Mouse (Mus musculus): ENCODE data around the gene Dqx1.

Gene Dqx1

GRCm38 (mm10) chr6:83070311-83071219, 12.9 kb downstream of the Dqx1 start:
- DNase-seq (ENCODE audit: low spot score) = no peak

DNA sequence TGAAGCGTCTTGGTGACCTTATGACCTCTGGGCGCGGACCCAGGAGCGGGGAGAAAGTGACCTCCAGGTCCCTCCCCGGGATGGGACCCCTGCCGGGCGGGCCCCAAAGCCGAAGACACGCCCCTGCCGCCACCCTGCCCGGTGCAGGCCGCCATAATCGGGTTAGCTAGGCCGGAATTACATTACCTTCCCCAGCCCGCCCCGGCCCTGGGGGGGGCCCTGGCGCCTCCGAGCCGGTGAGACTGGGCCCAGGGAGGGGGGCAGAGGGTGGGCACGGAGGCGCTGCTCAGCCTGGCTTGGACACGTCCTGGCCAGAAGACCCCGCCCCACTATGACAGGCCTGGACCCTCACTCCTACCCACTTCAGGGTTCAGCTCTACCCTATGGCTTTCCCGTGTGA, 13.6 kb downstream of the Dqx1 start:
- no peak for DNase-seq (ENCODE audit: low spot score)

DNA sequence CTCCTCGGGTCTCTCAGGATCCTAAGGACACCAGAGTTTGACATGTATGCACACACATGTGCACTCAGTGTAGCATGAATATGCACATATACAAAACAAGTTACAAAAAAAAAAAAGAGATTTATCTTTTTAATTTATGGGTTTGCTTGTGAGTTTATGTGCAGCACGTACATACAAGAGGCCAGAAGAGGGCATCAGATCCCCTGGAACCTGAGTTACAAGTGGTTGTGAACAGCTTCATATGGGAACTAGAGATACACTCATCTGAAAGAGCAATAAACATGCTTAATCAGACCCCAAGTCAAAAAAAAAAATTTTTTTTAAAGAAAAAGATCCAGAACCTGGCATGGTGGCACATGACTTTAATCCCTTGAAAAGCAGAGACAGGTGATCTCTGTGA, 17.3 kb downstream of the Dqx1 start:
- no peak for DNase-seq (ENCODE audit: low spot score)

GRCm38 (mm10) chr6:83077630-83078323, 20.1 kb downstream of the Dqx1 start, which contains the start of gene Pcgf1:
Gene Pcgf1, plus strand, starts transcription at chr6:83077869.
- DNase-seq (ENCODE audit: low spot score) = no peak

DNA sequence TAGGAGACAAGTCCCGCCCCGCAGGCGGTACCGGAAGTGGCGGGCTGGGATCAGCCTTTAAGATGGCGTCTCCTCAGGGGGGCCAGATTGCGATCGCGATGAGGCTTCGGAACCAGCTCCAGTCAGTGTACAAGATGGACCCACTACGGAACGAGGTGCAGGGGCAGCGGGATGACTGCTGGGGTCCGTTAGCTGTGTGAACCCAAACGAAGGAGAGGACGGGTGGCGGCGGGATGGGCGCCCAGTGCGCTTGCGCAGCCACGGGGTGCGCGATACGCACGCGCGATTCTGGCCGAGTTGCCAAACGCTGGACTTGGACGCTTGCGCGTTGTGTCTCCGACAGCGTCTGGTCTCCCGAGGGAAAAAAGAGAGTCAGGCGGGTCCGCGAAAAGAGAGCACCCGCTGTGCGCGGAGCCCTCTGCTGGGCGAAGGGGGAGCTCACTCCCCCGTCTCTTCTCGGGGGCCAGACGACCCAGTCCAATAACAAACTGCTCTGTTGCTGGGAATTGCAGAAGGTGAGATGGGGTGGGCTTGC, 20.7 kb downstream of the Dqx1 start:
- peak; percentile 99 for DNase-seq (ENCODE audit: low spot score)

DNA sequence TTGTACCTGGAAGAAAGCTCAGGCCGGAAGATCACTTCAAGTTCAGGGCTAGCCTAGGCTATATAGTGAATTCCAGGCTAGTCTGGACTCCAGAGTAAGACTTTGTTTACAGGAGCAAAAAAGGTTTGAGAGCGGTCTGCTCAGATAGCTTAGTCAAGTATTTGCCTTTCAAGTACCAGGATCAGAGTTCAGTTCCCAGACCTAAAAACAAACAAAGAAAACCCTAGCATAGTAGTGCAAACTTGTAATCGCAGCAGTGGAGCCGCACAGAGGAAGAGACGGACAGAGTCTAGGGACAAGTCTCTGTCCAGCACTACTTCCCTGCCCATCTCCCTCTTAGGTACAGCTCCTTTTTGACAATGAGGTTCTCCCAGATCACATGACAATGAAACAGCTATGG, 22.6 kb downstream of the Dqx1 start:
- no peak for DNase-seq (ENCODE audit: low spot score)

DNA sequence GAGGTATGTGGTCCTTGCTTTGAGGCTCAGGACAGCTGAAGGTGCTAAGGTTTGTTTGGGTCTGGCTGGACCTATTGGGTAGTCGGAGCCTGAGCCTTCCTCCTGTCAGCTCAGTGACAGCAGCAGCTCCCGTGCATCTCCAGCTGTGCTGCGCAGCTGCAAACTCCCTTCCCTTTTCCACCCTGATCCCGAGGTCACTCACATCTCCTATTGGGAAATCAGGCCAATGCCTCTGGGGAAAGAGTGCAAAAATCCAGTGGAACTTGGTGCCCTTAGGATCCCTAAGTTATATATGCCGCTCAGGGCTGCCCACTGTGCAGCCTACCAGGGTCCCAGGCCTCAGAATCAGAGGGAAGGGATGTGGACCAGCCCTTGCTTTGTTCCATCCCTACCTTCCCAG, 25.9 kb downstream of the Dqx1 start:
- no peak for DNase-seq (ENCODE audit: low spot score)

DNA sequence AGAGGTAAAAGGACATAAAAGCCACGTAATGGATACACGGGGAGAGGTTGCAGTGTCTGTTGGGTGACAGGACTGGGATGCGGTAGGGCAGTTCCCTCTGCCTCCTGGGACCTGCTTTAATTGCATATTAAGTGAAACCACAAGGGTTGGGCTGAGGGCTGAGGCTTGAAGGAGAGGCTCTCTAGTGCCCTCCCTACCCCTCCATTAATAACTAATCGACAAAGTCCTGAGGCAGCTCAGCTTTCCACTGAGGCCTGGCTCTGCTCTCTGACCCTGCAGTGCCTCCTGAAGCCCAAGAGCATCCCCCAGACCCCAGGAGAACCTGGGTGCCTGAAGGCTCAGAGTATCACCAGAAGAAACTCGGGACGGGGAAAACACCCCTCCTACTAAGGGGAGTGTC, 26.8 kb downstream of the Dqx1 start:
- no peak for DNase-seq (ENCODE audit: low spot score)

GRCm38 (mm10) chr6:83086121-83087035, 28.7 kb downstream of the Dqx1 start, which contains the start of gene Lbx2:
Gene Lbx2, plus strand, starts transcription at chr6:83086367.
- no peak for DNase-seq (ENCODE audit: low spot score)

GRCm38 (mm10) chr6:83087205-83087925, 29.7 kb downstream of the Dqx1 start:
- DNase-seq (ENCODE audit: low spot score) = no peak

GRCm38 (mm10) chr6:83087926-83088260, 30.2 kb downstream of the Dqx1 start:
- no peak for DNase-seq (ENCODE audit: low spot score)

DNA sequence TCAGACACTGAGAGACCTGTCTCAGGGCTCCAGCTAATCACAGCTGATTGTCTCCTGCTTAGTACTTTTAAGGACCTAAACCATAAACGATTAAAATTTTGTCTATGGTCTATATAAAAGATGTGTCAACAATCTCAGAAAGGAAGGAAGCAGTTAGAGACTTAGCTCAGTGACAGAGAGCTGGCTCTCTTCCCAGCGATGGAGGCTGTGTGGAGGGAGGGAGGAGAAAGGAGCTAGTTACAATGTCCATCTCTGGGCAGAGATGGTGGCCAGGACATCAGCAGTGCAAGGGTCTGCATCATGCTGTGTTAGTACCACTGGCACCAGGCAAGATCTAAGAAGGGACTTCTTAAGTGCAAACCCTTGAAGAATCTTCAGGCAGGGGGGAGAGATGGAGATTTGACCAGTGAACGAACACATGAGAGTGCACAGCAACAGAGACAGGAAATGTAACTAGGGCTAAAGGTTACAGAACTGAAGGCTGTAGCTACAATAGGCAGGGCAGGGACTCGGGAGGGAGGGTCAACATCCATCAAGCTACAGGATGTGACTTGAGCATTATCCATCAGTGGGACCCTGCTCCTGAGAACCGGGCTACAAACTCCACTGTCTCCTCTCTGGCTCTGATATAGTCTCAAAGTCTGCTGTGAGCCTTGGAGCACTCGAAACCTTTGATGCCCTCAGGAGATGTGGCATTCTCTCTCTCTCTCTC, 34.9 kb downstream of the Dqx1 start:
- DNase-seq (ENCODE audit: low spot score) = no peak

DNA sequence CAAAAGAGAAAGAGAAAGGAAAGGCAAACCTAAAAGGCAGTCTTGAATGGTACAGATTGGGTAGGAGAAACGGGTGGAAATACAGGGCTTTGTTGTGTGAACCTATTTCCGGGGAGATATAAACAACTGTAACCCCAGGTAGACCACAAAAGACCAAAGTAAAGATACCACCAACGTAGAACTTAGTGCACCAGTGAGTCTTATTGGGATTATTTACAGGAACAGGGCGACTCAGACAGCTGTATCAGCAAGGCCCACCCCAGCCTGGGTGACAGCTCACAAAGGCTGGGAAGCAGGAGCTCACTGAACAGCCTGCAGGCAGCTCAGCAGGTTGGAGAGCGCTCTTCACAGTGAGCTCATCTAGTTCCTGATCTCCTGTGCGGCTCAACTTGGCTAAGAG, 38.3 kb downstream of the Dqx1 start:
- no peak for DNase-seq (ENCODE audit: low spot score)

- no peak for DNase-seq (ENCODE audit: low spot score)
Measured at GRCm38 (mm10) chr6:83098411-83098810, 40.8 kb downstream of the Dqx1 start.

- peak; percentile 86 for DNase-seq (ENCODE audit: low spot score)
Measured at GRCm38 (mm10) chr6:83101316-83101687, 43.7 kb downstream of the Dqx1 start, which contains the start of the genes Ccdc142 and Gm42688. Gene Ccdc142, plus strand, starts transcription at chr6:83101601. Gene Gm42688, plus strand, starts transcription at chr6:83101617.

DNA sequence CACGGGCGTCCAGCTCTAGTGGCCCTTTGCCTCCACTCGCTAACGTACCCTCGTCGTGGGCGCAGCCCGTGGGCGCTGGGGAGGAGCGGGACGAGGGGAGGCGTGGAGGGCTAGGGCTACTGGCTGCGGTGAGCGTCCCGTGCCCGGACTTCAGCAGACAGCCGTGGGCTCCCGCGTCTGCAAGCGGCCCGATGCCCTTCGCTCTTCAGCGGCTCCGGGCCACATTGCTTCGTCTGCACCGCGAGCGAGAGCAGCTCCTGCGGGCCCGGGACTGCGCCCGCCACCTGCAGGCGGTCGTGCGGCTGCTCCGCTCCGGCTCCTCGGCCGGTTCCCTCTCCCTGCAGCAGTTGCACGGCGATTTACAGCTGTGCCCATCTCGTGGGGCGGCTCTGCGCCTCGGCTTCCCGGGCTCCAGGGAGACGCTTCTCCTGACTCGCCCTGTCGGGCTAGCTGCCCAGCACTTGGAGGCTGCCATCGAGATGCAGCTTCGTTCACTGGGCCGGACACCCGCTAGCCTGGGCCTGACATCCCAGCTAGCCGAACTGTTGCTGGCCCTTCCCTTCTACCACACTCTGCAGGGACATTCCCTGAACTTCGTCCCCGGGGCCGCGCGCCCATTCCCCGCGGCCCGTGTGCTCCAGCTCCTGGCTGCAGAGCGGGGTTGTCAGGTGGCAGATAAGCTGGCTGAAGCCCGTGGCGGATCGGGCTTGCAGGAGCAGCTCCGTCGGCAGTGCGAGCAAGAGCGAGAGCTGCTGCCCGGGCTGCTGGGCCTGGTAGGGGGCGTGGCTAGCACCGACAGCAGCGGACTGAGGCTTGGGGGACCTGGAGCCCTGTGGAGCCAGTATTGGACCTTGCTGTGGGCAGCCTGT, 44.3 kb downstream of the Dqx1 start:
- DNase-seq (ENCODE audit: low spot score) = peak; percentile 62

DNA sequence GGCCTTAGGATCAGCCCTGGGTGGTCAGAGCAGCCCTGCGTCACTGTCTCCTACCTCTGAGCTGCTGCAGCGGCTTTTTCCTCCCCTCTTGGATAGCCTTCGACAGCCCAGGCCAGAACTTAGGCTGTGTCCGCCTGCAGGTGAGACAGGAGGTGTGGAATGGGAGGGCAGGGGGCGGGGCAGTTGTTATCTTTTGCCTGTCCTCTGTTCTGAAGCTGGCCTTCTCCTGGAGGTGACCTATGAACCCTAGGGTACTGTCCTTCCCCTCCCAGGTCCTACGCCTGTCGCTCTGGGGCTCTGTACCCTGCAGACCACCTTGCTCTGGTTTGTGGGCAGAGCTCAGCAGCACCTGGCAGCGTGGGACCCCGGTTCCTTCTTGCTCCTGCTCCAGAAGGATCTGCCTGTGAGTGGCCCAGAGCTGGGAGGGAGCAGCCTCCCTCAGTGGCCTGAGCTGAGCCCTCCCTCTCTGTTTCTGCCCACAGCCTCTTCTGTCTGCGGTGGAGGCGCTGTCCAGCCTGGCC, 45.5 kb downstream of the Dqx1 start:
- no peak for DNase-seq (ENCODE audit: low spot score)

DNA sequence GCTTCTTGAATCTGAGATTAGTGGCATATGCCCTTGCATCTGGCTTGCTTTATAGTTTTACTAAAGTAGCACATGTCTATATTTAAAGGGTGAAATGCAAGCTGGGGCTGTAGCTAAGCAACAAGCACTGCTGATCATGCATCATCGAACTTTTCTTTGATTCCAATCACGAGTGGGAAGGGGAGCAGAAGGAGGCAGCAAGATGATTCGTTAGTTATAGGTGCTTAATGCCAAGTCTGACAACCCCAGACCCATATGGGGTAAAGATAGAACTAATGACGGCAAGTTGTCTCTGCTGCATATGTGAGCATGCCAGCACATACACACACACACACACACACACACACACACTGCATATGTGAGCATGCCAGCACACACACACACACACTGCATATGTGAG, 46.5 kb downstream of the Dqx1 start:
- DNase-seq (ENCODE audit: low spot score) = no peak

All from c-Kit-positive CD71-positive TER-119-positive erythroid progenitor cells, embryonic 14.5 days (primary cell).